Mouse (Mus musculus) liver, postnatal 0 days (tissue): ENCODE data around the gene Ptprg. TPM values are rescaled to one million over a fixed set of nuclear protein-coding genes. Genes with fewer than 3 reads are reported as not detected.

Experiments used
- ATAC-seq: fragments of 200-750 bp; cut with Nextera tagmentation; 2 replicates; pipeline ENCODE4 v1.8.0; 2017; ENCODE audit warnings: mild to moderate bottlenecking, moderate library complexity
- DNase-seq: peaks from one replicate; pipeline ENCODE4 v3.0.0-alpha.2; 2016
- H3K27ac ChIP-seq: fragments of 300-500 bp; sonication (generic); 2 replicates; pipeline ENCODE4 v1.5.1; 2014; ENCODE audit warnings: antibody characterized with exemption, moderate library complexity, mild to moderate bottlenecking, low read depth
- H3K27me3 ChIP-seq: fragments of 300-500 bp; sonication (generic); 2 replicates; pipeline ENCODE4 v1.6.1; 2014; ENCODE audit warnings: low read length, control low read depth, mixed read lengths; ENCODE audit not compliant: insufficient read depth
- H3K36me3 ChIP-seq: fragments of 300-500 bp; sonication (generic); replicated peaks from 2 replicates; pipeline ENCODE4 v1.6.1; 2014; ENCODE audit warnings: mild to moderate bottlenecking, control low read depth, low read length, moderate library complexity, mixed read lengths; ENCODE audit not compliant: insufficient read depth
- H3K4me1 ChIP-seq: fragments of 300-500 bp; sonication (generic); 2 replicates; pipeline ENCODE4 v1.6.1; 2014; ENCODE audit warnings: antibody characterized with exemption, mild to moderate bottlenecking, control low read depth; ENCODE audit not compliant: insufficient read depth
- H3K4me2 ChIP-seq: fragments of 300-500 bp; sonication (generic); 2 replicates; pipeline ENCODE4 v1.6.1; 2014; ENCODE audit warnings: low read depth, mild to moderate bottlenecking, low read length, moderate library complexity, mixed read lengths
- H3K4me3 ChIP-seq: fragments of 300-500 bp; sonication (generic); 2 replicates; pipeline ENCODE4 v1.5.1; 2014; ENCODE audit warnings: low read depth, low read length
- H3K9ac ChIP-seq: fragments of 300-500 bp; sonication (generic); replicated peaks from 2 replicates; pipeline ENCODE4 v1.6.1; 2014; ENCODE audit warnings: mild to moderate bottlenecking, moderate library complexity
- H3K9me3 ChIP-seq: fragments of 300-500 bp; sonication (generic); 2 replicates; pipeline ENCODE4 v1.6.1; 2016; ENCODE audit warnings: mild to moderate bottlenecking, control low read depth, low read length, mixed read lengths
- CTCF ChIP-seq: sonication (generic); IDR thresholded peaks from 2 replicates; pipeline ENCODE4 v1.5.1; 2016; ENCODE audit warnings: antibody characterized with exemption, low read depth
- EP300 ChIP-seq: IDR thresholded peaks from 2 replicates; pipeline ENCODE4 v1.6.1; 2016; ENCODE audit warnings: antibody characterized with exemption, low read depth, mild to moderate bottlenecking
- WGBS: fragments of 180-500 bp; shearing (Covaris S2); extraction: QIAGEN DNeasy Blood & Tissue Kit; methylation state at CpG from one replicate; pipeline ENCODE4 v1.1.7; 2014; ENCODE audit not compliant: insufficient replicate concordance; 5-methylcytosine and 5-hydroxymethylcytosine counted together
- polyA plus RNA-seq: library from polyadenylated mRNA; unstranded; fragments of >200 nt; fragmentation: Nextera tagmentation; extraction: Ambion mirVana; gene quantifications from 2 replicates; pipeline ENCODE4 v1.2.1, GENCODE M21; 2015

Ptprg gene
- polyA plus RNA-seq, 1 experiment from 2014 or later: 2.7 TPM

- DNase-seq: no peak
- Histone ChIP-seq H3K9ac (no peak overlapping the region), H3K4me3 (no peak overlapping the region), H3K9me3 (no peaks in the 10 kb centered on the region), H3K4me2 (no peak overlapping the region), H3K27ac (no peak overlapping the region), H3K4me1 (no peaks in the 10 kb centered on the region), H3K27me3 (no peaks in the 10 kb centered on the region), H3K36me3 (no peaks in the 10 kb centered on the region)
- no peak for TF ChIP-seq CTCF
- TF ChIP-seq EP300: no peak
- WGBS: 74% methylated on average over 8 of the region's 8 CpGs
- ATAC-seq: no peak
Measured at GRCm38 (mm10) chr14:12027247-12027646, 473.9 kb downstream of the Ptprg start.

GRCm38 (mm10) chr14:12029926-12030325 is 476.6 kb downstream of the Ptprg start:
- no peaks in the 10 kb centered on the region for H3K36me3 ChIP-seq
- H3K9ac ChIP-seq: no peak overlapping the region
- no peak for DNase-seq
- no peaks in the 10 kb centered on the region for H3K27me3 ChIP-seq
- H3K27ac ChIP-seq: no peak overlapping the region
- ATAC-seq: no peak
- H3K4me2 ChIP-seq: no peak overlapping the region
- H3K4me3 ChIP-seq: no peak overlapping the region
- 77% methylated on average over 2 of the region's 2 CpGs for WGBS
- H3K4me1 ChIP-seq: no peaks in the 10 kb centered on the region
- TF ChIP-seq CTCF (no peak), EP300 (no peak)
- no peaks in the 10 kb centered on the region for H3K9me3 ChIP-seq

GRCm38 (mm10) chr14:12036530-12037283 is 483.4 kb downstream of the Ptprg start:
- Histone ChIP-seq H3K36me3 (no peaks in the 10 kb centered on the region), H3K27ac (no peak overlapping the region), H3K9me3 (no peaks in the 10 kb centered on the region), H3K4me3 (no peak overlapping the region), H3K9ac (no peak overlapping the region), H3K4me2 (no peak overlapping the region), H3K4me1 (no peaks in the 10 kb centered on the region), H3K27me3 (no peaks in the 10 kb centered on the region)
- ATAC-seq (no peak), DNase-seq (no peak)
- TF ChIP-seq EP300 (no peak), CTCF (no peak)
- 78% methylated on average over 11 of the region's 11 CpGs for WGBS

- Histone ChIP-seq H3K36me3 (no peaks in the 10 kb centered on the region), H3K4me1 (no peaks in the 10 kb centered on the region), H3K9me3 (no peaks in the 10 kb centered on the region), H3K27me3 (no peaks in the 10 kb centered on the region), H3K4me2 (no peak overlapping the region), H3K27ac (no peak overlapping the region), H3K9ac (no peak overlapping the region), H3K4me3 (no peak overlapping the region)
- no peak for DNase-seq
- no peak for ATAC-seq
- WGBS: 73% methylated on average over 3 of the region's 3 CpGs
- no peak for TF ChIP-seq EP300
- no peak for TF ChIP-seq CTCF
Measured at GRCm38 (mm10) chr14:12039743-12040142, 486.4 kb downstream of the Ptprg start.

GRCm38 (mm10) chr14:12041566-12041965 is 488.2 kb downstream of the Ptprg start:
- Histone ChIP-seq H3K27me3 (no peaks in the 10 kb centered on the region), H3K9me3 (no peaks in the 10 kb centered on the region), H3K4me2 (no peak overlapping the region), H3K36me3 (no peaks in the 10 kb centered on the region), H3K9ac (no peak overlapping the region), H3K4me1 (peaks cover 2% of the 10 kb centered on the region; the same call in 1 of the 2 replicates), H3K27ac (no peak overlapping the region), H3K4me3 (no peak overlapping the region)
- TF ChIP-seq CTCF (no peak), EP300 (no peak)
- ATAC-seq (no peak), DNase-seq (no peak)
- 80% methylated on average over 6 of the region's 6 CpGs for WGBS

- Histone ChIP-seq H3K4me1 (peaks cover 4% of the 10 kb centered on the region; the same call in 1 of the 2 replicates), H3K9ac (no peak overlapping the region), H3K27me3 (no peaks in the 10 kb centered on the region), H3K36me3 (no peaks in the 10 kb centered on the region), H3K4me2 (no peak overlapping the region), H3K27ac (no peak overlapping the region), H3K4me3 (no peak overlapping the region), H3K9me3 (no peaks in the 10 kb centered on the region)
- TF ChIP-seq EP300: no peak
- TF ChIP-seq CTCF: no peak
- ATAC-seq (no peak), DNase-seq (no peak)
- WGBS: 73% methylated on average over 3 of the region's 3 CpGs
Measured at GRCm38 (mm10) chr14:12046226-12046882, 493.0 kb downstream of the Ptprg start.
